Mouse (Mus musculus) E14TG2a.4 (cell line): ENCODE data around the gene Oard1.

Experiments used
- CTCF ChIP-seq: conservative IDR thresholded peaks from 2 replicates; pipeline ENCODE4 v1.5.1; 2014; ENCODE audit warnings: low read length
- NANOG ChIP-seq: IDR thresholded peaks from 2 replicates; pipeline ENCODE4 v1.6.1; 2014; ENCODE audit warnings: borderline replicate concordance, low read length, mixed read lengths

DNA sequence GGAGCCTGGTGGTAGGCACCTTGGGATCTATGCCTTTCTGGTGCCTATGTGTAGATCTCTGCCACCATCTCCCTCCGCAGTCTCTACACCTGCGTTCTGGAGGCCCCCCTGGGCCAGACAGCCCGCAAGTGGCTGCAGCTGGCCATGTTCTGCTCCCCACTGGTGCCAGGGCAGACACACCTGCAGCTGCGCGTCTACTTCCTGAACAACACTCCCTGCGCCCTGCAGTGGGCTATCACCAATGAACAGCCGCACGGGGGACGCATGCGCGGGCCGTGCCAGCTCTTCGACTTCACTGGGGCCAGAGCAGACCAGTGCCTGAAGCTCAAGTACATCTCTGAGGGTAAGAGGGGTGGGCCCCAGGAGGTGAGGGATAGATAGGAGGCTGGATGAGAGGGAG, 52.3 kb downstream of the Oard1 start:
- TF ChIP-seq CTCF (no peak), NANOG (no peak)
